Mouse (Mus musculus) heart, embryonic 13.5 days (tissue): ENCODE data around the gene Gmcl1. TPM values are rescaled to one million over a fixed set of nuclear protein-coding genes. Genes with fewer than 3 reads are reported as not detected.

Experiments used
- ATAC-seq: fragments of 200-750 bp; cut with Nextera tagmentation; 2 replicates; pipeline ENCODE4 v1.8.0; 2017; ENCODE audit warnings: moderate TSS enrichment; ENCODE audit not compliant: insufficient number of reproducible peaks, low FRiP score, low TSS enrichment; ENCODE audit errors: extremely low read depth
- H3K27ac ChIP-seq: fragments of 300-500 bp; sonication (generic); replicated peaks from 2 replicates; pipeline ENCODE4 v1.5.1; 2015; ENCODE audit warnings: moderate library complexity, mild to moderate bottlenecking, inconsistent platforms
- H3K27me3 ChIP-seq: fragments of 300-500 bp; sonication (generic); replicated peaks from 2 replicates; pipeline ENCODE4 v1.6.1; 2015; ENCODE audit warnings: mild to moderate bottlenecking, inconsistent platforms
- H3K36me3 ChIP-seq: fragments of 300-500 bp; sonication (generic); 2 replicates; pipeline ENCODE4 v1.6.1; 2015; ENCODE audit warnings: mild to moderate bottlenecking, inconsistent platforms
- H3K4me1 ChIP-seq: fragments of 300-500 bp; sonication (generic); 2 replicates; pipeline ENCODE4 v1.6.1; 2015; ENCODE audit warnings: inconsistent platforms
- H3K4me2 ChIP-seq: fragments of 300-500 bp; sonication (generic); 2 replicates; pipeline ENCODE4 v1.6.1; 2015; ENCODE audit warnings: inconsistent platforms, mild to moderate bottlenecking, moderate library complexity
- H3K4me3 ChIP-seq: fragments of 300-500 bp; sonication (generic); 2 replicates; pipeline ENCODE4 v1.5.1; 2015; ENCODE audit warnings: moderate library complexity, mild to moderate bottlenecking, inconsistent platforms
- H3K9ac ChIP-seq: fragments of 300-500 bp; sonication (generic); 2 replicates; pipeline ENCODE4 v1.6.1; 2015; ENCODE audit warnings: inconsistent platforms, mild to moderate bottlenecking, moderate library complexity
- H3K9me3 ChIP-seq: fragments of 300-500 bp; sonication (generic); 2 replicates; pipeline ENCODE4 v1.6.1; 2016; ENCODE audit warnings: inconsistent platforms
- WGBS: fragments of 180-500 bp; shearing (Covaris S2); methylation state at CpG from one replicate; pipeline ENCODE4 v1.1.7; 2015; ENCODE audit warnings: mixed read lengths; 5-methylcytosine and 5-hydroxymethylcytosine counted together
- polyA plus RNA-seq: library from polyadenylated mRNA; unstranded; fragments of >200 nt; fragmentation: Nextera tagmentation; extraction: Ambion mirVana; gene quantifications from 2 replicates; pipeline ENCODE4 v1.2.1, GENCODE M21; 2015

The Gmcl1 gene
- polyA plus RNA-seq, 1 experiment from 2014 or later = 14.7 TPM

DNA sequence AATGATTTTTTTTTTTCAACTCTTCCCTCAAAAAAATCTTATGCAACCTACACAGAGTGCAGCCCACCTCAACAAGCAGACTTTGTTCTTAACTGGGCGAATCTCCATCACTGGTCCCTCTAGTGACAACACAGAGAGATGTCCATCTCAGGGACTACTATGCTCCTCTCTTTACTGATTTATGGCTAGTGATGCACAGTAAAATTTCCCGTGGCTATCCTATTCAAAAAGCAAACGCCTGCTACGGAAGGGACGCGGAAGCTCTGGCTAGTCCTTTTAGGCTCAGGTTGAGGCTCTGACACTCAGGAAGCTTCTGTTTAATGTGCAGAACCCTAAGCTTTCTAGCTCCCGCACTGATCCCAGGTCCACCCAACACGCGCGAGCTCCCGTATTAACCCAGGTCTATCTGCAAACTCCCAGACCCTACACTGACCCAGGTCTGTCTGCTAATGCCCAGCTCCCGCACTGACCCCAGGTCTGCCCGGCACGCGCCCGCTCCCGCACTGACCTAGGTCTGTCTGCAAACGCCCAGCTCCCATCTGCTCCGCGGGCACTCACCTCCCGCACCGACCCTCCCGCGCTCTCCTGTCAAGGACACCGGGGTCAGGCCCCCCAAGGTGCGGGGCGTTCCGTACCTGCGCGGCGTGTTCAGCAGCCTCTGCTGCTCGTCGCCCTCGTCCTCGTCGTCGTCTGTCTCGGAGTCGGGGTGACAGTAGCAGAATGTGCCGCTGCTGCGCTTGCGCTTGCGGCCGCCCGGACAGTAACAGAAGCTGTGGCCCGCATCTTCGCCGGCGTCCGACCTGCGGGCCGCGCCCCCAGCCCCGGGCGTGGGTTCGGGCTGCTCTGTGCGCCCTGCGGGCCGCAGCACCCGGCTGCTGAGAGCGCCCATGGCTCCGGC is 658 bp downstream of the Gmcl1 start:
- Histone ChIP-seq H3K9me3 (no peaks in the 10 kb centered on the region), H3K4me1 (peaks cover 29% of the 10 kb centered on the region), H3K4me3 (peak overlapping the region; percentile 97), H3K27ac (peak overlapping the region; percentile 88), H3K4me2 (peak overlapping the region; percentile 99), H3K36me3 (peaks cover 1% of the 10 kb centered on the region), H3K27me3 (no peaks in the 10 kb centered on the region), H3K9ac (peak overlapping the region; percentile 95)
- WGBS = under 1% methylated on average over 62 of the region's 62 CpGs
- peak; percentile 29 for ATAC-seq

- Histone ChIP-seq H3K4me2 (no peak overlapping the region), H3K36me3 (peaks cover 13% of the 10 kb centered on the region), H3K4me3 (no peak overlapping the region), H3K9me3 (no peaks in the 10 kb centered on the region), H3K9ac (no peak overlapping the region), H3K27me3 (no peaks in the 10 kb centered on the region), H3K4me1 (peaks cover 17% of the 10 kb centered on the region), H3K27ac (no peak overlapping the region)
- WGBS = 92% methylated on average over 5 of the region's 5 CpGs
- no peak for ATAC-seq
Observed at GRCm38 (mm10) chr6:86728711-86729110, 4.5 kb downstream of the Gmcl1 start.

GRCm38 (mm10) chr6:86721977-86722376 is 11.2 kb downstream of the Gmcl1 start:
- ATAC-seq = no peak
- Histone ChIP-seq H3K9ac (no peak overlapping the region), H3K4me3 (no peak overlapping the region), H3K4me1 (no peaks in the 10 kb centered on the region), H3K27me3 (no peaks in the 10 kb centered on the region), H3K36me3 (peaks cover 48% of the 10 kb centered on the region), H3K9me3 (no peaks in the 10 kb centered on the region), H3K27ac (no peak overlapping the region), H3K4me2 (no peak overlapping the region)
- WGBS = 85% methylated on average over 3 of the region's 3 CpGs

- Histone ChIP-seq H3K4me2 (no peak overlapping the region), H3K9me3 (no peaks in the 10 kb centered on the region), H3K4me3 (no peak overlapping the region), H3K27ac (no peak overlapping the region), H3K27me3 (no peaks in the 10 kb centered on the region), H3K4me1 (no peaks in the 10 kb centered on the region), H3K9ac (no peak overlapping the region), H3K36me3 (peaks cover 86% of the 10 kb centered on the region)
- ATAC-seq = no peak
- 83% methylated on average over 4 of the region's 4 CpGs for WGBS
Observed at GRCm38 (mm10) chr6:86708072-86708774, 25.0 kb downstream of the Gmcl1 start.

DNA sequence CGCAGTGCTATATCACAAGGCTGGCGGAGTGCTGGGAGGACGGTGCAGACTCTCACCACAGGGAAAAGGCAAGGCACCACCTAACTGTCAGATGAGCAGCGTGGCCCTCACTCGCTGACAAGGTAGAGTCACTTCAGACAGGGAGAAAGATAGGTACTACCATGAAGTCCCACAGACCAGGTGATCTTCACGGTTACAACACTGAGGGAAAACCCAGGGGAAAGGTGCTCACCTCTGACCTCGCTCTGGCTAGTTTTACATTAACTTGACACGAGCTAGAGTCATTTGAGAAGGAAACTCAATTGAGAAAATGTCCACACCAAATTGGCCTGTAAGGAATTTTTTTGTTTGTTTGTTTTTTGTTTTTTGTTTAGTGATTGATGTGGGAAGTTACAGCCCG is 30.6 kb downstream of the Gmcl1 start:
- H3K36me3 ChIP-seq = peaks cover 96% of the 10 kb centered on the region
- H3K4me2 ChIP-seq = no peak overlapping the region
- H3K9me3 ChIP-seq = no peaks in the 10 kb centered on the region
- 84% methylated on average over 9 of the region's 9 CpGs for WGBS
- no peaks in the 10 kb centered on the region for H3K4me1 ChIP-seq
- ATAC-seq = no peak
- H3K9ac ChIP-seq = no peak overlapping the region
- no peak overlapping the region for H3K4me3 ChIP-seq
- no peaks in the 10 kb centered on the region for H3K27me3 ChIP-seq
- H3K27ac ChIP-seq = no peak overlapping the region

GRCm38 (mm10) chr6:86697903-86698302 is 35.3 kb downstream of the Gmcl1 start:
- no peak overlapping the region for H3K27ac ChIP-seq
- ATAC-seq = no peak
- no peaks in the 10 kb centered on the region for H3K4me1 ChIP-seq
- no peaks in the 10 kb centered on the region for H3K27me3 ChIP-seq
- no peak overlapping the region for H3K4me2 ChIP-seq
- 78% methylated on average over 6 of the region's 6 CpGs for WGBS
- peaks cover 84% of the 10 kb centered on the region for H3K36me3 ChIP-seq
- no peak overlapping the region for H3K4me3 ChIP-seq
- no peaks in the 10 kb centered on the region for H3K9me3 ChIP-seq
- H3K9ac ChIP-seq = no peak overlapping the region

DNA sequence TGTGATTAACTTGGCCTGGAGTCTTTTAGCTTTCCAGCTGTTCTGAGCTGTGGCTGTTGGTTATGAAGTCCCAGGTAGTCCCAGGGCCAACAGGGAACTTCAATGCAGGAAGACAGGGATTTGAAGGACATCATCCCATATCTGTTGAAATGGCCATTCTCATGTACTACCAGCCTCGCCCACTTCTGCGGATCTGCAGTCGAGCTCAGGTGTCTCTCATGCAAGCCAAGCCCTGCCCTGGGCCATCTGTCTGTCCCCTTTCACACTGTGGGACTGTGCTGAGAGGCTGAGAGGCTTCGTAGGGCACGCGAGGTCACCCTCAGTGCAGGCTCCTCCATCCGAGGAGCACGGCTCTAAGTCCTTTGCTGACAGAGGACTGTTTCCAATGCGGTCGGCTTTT is 37.0 kb downstream of the Gmcl1 start:
- WGBS = 81% methylated on average over 10 of the region's 10 CpGs
- Histone ChIP-seq H3K36me3 (peaks cover 78% of the 10 kb centered on the region), H3K27me3 (no peaks in the 10 kb centered on the region), H3K9ac (no peak overlapping the region), H3K4me2 (no peak overlapping the region), H3K4me1 (no peaks in the 10 kb centered on the region), H3K9me3 (no peaks in the 10 kb centered on the region), H3K4me3 (no peak overlapping the region), H3K27ac (no peak overlapping the region)
- no peak for ATAC-seq

DNA sequence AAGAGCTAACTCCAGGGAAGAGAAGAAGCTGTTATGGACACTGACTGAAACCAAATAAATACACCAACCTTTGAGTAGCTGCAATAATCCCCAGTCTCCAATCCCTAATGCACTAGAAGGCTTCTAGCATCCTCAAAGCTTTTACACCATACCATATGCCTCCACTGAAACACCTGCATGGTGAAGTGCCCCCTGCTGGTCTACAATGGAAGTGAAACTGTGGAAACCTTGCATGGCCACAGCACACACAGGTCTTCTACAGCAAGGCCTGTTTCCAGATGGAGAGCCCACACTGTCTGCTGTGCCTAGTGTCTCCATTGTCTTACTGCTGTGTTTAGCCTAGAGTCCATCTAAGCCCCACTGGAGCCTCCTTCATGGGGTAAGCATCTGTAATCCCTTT is 38.7 kb downstream of the Gmcl1 start:
- no peak overlapping the region for H3K27ac ChIP-seq
- H3K9me3 ChIP-seq = no peaks in the 10 kb centered on the region
- H3K36me3 ChIP-seq = peaks cover 78% of the 10 kb centered on the region
- H3K27me3 ChIP-seq = no peaks in the 10 kb centered on the region
- ATAC-seq = no peak
- no peak overlapping the region for H3K4me3 ChIP-seq
- no peak overlapping the region for H3K4me2 ChIP-seq
- H3K4me1 ChIP-seq = no peaks in the 10 kb centered on the region
- no peak overlapping the region for H3K9ac ChIP-seq

GRCm38 (mm10) chr6:86689671-86690070 is 43.5 kb downstream of the Gmcl1 start:
- H3K36me3 ChIP-seq = peaks cover 37% of the 10 kb centered on the region
- WGBS = 85% methylated on average over 3 of the region's 3 CpGs
- no peaks in the 10 kb centered on the region for H3K9me3 ChIP-seq
- H3K27ac ChIP-seq = no peak overlapping the region
- H3K4me1 ChIP-seq = 0 out of 2 replicates have a peak, but pooled peaks cover 4% of the 10 kb centered on the region
- H3K4me2 ChIP-seq = no peak overlapping the region
- H3K4me3 ChIP-seq = no peak overlapping the region
- H3K9ac ChIP-seq = no peak overlapping the region
- no peaks in the 10 kb centered on the region for H3K27me3 ChIP-seq
- ATAC-seq = no peak

GRCm38 (mm10) chr6:86686971-86687370 is 46.2 kb downstream of the Gmcl1 start:
- H3K27me3 ChIP-seq = no peaks in the 10 kb centered on the region
- H3K4me3 ChIP-seq = no peak overlapping the region
- H3K9me3 ChIP-seq = no peaks in the 10 kb centered on the region
- H3K4me1 ChIP-seq = peaks cover 15% of the 10 kb centered on the region
- H3K27ac ChIP-seq = no peak overlapping the region
- no peak overlapping the region for H3K9ac ChIP-seq
- WGBS = 49% methylated on average over 1 of the region's 1 CpGs
- H3K36me3 ChIP-seq = peaks cover 36% of the 10 kb centered on the region
- ATAC-seq = no peak
- H3K4me2 ChIP-seq = no peak overlapping the region

GRCm38 (mm10) chr6:86684655-86685011 is 48.5 kb downstream of the Gmcl1 start:
- WGBS = 31% methylated on average over 12 of the region's 12 CpGs
- no peaks in the 10 kb centered on the region for H3K9me3 ChIP-seq

More at GRCm38 (mm10) chr6:86684655-86685011, 48.5 kb downstream of the Gmcl1 start:
- H3K4me2 ChIP-seq = peak overlapping the region; percentile 85
- H3K4me1 ChIP-seq = peaks cover 15% of the 10 kb centered on the region
- ATAC-seq = no peak
- peak overlapping the region; percentile 60; the same call in 1 of the 2 replicates for H3K27ac ChIP-seq
- peaks cover 37% of the 10 kb centered on the region for H3K36me3 ChIP-seq
- peak overlapping the region; percentile 93 for H3K9ac ChIP-seq
- H3K4me3 ChIP-seq = peak overlapping the region; percentile 83
- no peaks in the 10 kb centered on the region for H3K27me3 ChIP-seq
